10 mouse cellular contexts compared by ENCODE assay signal in the genomic region with DNA sequence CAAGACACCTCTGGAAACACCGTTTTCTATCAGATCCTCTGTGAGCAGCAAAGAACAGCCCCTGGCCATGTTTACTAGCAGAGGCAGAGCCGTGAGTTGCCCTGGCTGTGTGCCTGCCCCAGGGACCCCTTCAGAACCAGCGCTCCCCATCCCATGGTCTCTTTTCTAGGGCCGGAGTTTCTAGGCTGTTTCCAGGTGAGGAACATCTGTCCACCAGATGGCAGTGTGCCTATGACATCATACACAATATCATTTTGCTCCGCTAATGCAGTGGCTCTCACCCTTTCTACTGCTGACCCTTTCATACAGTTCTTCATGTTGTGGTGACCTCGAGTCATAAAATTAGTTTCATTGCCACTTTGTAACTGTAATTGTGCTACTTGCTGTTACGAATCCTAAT. TPM values are rescaled to one million over a fixed set of nuclear protein-coding genes. Genes with fewer than 3 reads are reported as not detected.
DNase-seq lines count a peak whose midpoint lies in the region; ATAC-seq and TF ChIP-seq lines count a peak whose summit lies in the region.
"Had no signal": no experiment of that assay in that cellular context is flagged by ENCODE, and none has a peak within 500 bp of the region (broad histone marks: within the 10 kb centered on the region; RNA-seq: fewer than 3 reads in every experiment).

No protein-coding gene starts in this region.

- no peak overlapping the region for H3K4me3 ChIP-seq in kidney, embryonic 15.5 days (replicated peaks)
- H3K4me3 ChIP-seq in E14TG2a.4 (replicated peaks; ENCODE audit: low read length), result no peak overlapping the region
- H3K4me3 ChIP-seq in midbrain, embryonic 16.5 days (ENCODE audit: low read depth, low read length), result no peak overlapping the region
- H3K4me3 ChIP-seq: embryonic facial prominence, embryonic 15.5 days; lung, embryonic 15.5 days had no signal

- 28% methylated on average over 7 of the region's 7 CpGs for WGBS in kidney, embryonic 15.5 days
- WGBS in midbrain, embryonic 16.5 days, result 44% methylated on average over 7 of the region's 7 CpGs

- no peaks in the 10 kb centered on the region for H3K36me3 ChIP-seq in kidney, embryonic 15.5 days
- H3K36me3 ChIP-seq in E14TG2a.4 (ENCODE audit: insufficient read depth, low read length), result no peaks in the 10 kb centered on the region
- no peaks in the 10 kb centered on the region for H3K36me3 ChIP-seq in midbrain, embryonic 16.5 days (ENCODE audit: control insufficient read depth, insufficient read depth, low read length)
- H3K36me3 ChIP-seq: embryonic facial prominence, embryonic 15.5 days; lung, embryonic 15.5 days had no signal

- H3K27me3 ChIP-seq in kidney, embryonic 15.5 days, result 0 out of 2 replicates have a peak, but pooled peaks cover 3% of the 10 kb centered on the region
- H3K27me3 ChIP-seq in E14TG2a.4 (ENCODE audit: insufficient read depth, low read length), result peaks cover 23% of the 10 kb centered on the region; the same call in 1 of the 2 replicates
- H3K27me3 ChIP-seq in midbrain, embryonic 16.5 days (ENCODE audit: control insufficient read depth, insufficient read depth, low read depth, low read length), result no peaks in the 10 kb centered on the region
- H3K27me3 ChIP-seq: lung, embryonic 15.5 days had no signal

- peaks cover 12% of the 10 kb centered on the region for H3K4me1 ChIP-seq in kidney, embryonic 15.5 days
- H3K4me1 ChIP-seq in E14TG2a.4 (replicated peaks; ENCODE audit: low read depth, low read length), result peaks cover 20% of the 10 kb centered on the region
- no peaks in the 10 kb centered on the region for H3K4me1 ChIP-seq in midbrain, embryonic 16.5 days (ENCODE audit: control insufficient read depth, insufficient read depth, low read length)

- H3K9me3 ChIP-seq in kidney, embryonic 15.5 days (replicated peaks), result no peaks in the 10 kb centered on the region
- no peaks in the 10 kb centered on the region for H3K9me3 ChIP-seq in E14TG2a.4 (ENCODE audit: low read length)
- no peaks in the 10 kb centered on the region for H3K9me3 ChIP-seq in midbrain, embryonic 16.5 days (replicated peaks; ENCODE audit: control insufficient read depth, low read length, poor library complexity, severe bottlenecking)
- H3K9me3 ChIP-seq: embryonic facial prominence, embryonic 15.5 days; lung, embryonic 15.5 days had no signal

- no peak for TF ChIP-seq POLR2A in brain, embryonic 14.5 days (IDR thresholded peaks at IDR 0.05; ENCODE audit: borderline replicate concordance, extremely low read depth, insufficient read depth, insufficient read length, poor library complexity, severe bottlenecking)

- no peak overlapping the region for H3K27ac ChIP-seq in kidney, embryonic 15.5 days
- H3K27ac ChIP-seq in midbrain, embryonic 16.5 days (ENCODE audit: low read length), result no peak overlapping the region
- H3K27ac ChIP-seq: embryonic facial prominence, embryonic 15.5 days; lung, embryonic 15.5 days had no signal

- TF ChIP-seq CTCF in E14TG2a.4 (conservative IDR thresholded peaks at IDR 0.05; ENCODE audit: low read length), result peak; percentile 47
- TF ChIP-seq CTCF in brain, embryonic 14.5 days (IDR thresholded peaks at IDR 0.05; ENCODE audit: borderline replicate concordance, extremely low read depth, insufficient read depth, insufficient read length), result peak; percentile 72; the same call in 1 of the 2 replicates

- DNase-seq in kidney, adult 9 months, result peak; percentile 40
- peak; percentile 73 for DNase-seq in brain, embryonic 14.5 days (ENCODE audit: low read depth)
- DNase-seq in induced T-regulatory cell, adult 2 months (ENCODE audit: low read depth), result peak; percentile 83

- ATAC-seq in kidney, embryonic 15.5 days (replicated peaks; ENCODE audit: low FRiP score), result no peak
- ATAC-seq in midbrain, embryonic 16.5 days, result peak; percentile 59
- ATAC-seq in monocyte, adult 5-6 weeks (replicated peaks; ENCODE audit: insufficient number of reproducible peaks, low FRiP score, low TSS enrichment, poor library complexity, severe bottlenecking), result no peak
- no peak for ATAC-seq in activated CD4-positive, CD25-positive, alpha-beta regulatory T cell, adult 4 months

- no peak overlapping the region for H3K4me2 ChIP-seq in kidney, embryonic 15.5 days
- no peak overlapping the region for H3K4me2 ChIP-seq in midbrain, embryonic 16.5 days (ENCODE audit: low read length)
- H3K4me2 ChIP-seq: embryonic facial prominence, embryonic 15.5 days; lung, embryonic 15.5 days had no signal

- H3K9ac ChIP-seq in kidney, embryonic 15.5 days, result no peak overlapping the region
- H3K9ac ChIP-seq in midbrain, embryonic 16.5 days (ENCODE audit: low read depth, low read length), result no peak overlapping the region
- H3K9ac ChIP-seq: embryonic facial prominence, embryonic 15.5 days; lung, embryonic 15.5 days had no signal

RNA-seq across cellular contexts. Expression of gene Kcnmb1, which starts 34.2 kb away (rescaled TPM):
- 0.42 and 0.71 TPM in 2 replicates for polyA plus RNA-seq in kidney, embryonic 15.5 days (2015; fragmentation: Nextera tagmentation; extraction: Ambion mirVana)
- 0.09 and 0.23 TPM in 2 replicates for polyA plus RNA-seq in brain, embryonic 14.5 days (2012; rRNA removed)
- 0.20 TPM in 2 replicates for polyA plus RNA-seq in midbrain, embryonic 16.5 days (2015; fragmentation: Nextera tagmentation; extraction: Ambion mirVana)
- total RNA-seq in monocyte, adult 5-6 weeks (2017), result 0.19 TPM in 1 of 3 replicates, not detected in the others
- polyA plus RNA-seq in activated CD4-positive, CD25-positive, alpha-beta regulatory T cell, adult 4 months (2017; shearing (Covaris generic)), result under 1 TPM; 0.60 TPM
